Mouse (Mus musculus): ENCODE data around the gene Spef2.
"Not testable (repeated sequence)": the region's sequence is repeated elsewhere in the genome, so short reads cannot be mapped to it uniquely, and the experiment has no call there.

DNA sequence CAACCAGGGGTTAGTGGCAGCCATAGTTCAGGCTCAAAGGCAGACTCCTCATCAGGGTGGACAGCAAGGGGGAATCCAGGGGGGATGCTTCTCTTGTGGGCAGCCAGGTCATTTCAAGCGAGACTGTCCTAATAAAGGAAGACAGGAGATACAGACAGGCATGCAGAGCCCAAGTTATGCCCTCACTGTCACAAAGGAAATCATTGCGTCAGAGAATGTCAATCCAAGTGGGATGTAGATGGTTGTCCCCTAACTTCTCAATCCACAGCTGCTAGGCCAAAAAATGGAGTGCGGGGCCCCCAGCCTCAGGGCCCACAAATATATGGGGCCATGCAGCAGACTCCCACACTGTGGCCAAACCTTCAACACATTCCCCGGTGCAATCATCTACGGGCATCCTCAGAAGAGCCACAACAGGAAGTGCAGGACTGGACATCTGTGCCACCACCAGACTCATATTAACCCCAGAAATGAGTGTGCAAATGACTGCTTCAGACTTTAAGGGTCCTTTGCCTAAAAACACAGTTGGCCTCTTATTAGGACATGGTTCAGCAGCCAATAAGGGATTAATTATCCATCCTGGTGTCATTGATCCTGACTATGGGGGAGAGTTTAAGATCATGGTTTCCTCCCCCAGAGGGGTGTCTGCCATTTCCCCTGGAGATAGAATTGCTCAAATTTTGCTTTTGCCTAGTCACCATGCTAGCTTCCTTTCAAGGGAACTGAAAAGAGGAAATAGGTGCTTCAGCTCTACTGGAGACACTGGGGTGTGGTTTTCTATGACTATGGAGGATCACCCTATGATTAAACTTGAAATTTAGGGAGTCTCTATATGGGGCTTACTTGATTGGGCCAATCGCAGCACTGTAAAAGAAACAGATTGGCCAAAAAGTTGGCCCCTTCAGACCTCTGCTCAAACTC is 25.8 kb upstream of the Spef2 start:
- TF ChIP-seq TCF12 (IDR thresholded peaks at IDR 0.05; ENCODE audit: insufficient read depth, poor library complexity, severe bottlenecking); MAX (IDR thresholded peaks at IDR 0.05; ENCODE audit: low read depth); E2F4 (IDR thresholded peaks at IDR 0.05; ENCODE audit: insufficient read depth); POLR2A (IDR thresholded peaks at IDR 0.05; ENCODE audit: insufficient read length, low read depth); POLR2AphosphoS2 (IDR thresholded peaks at IDR 0.05; ENCODE audit: insufficient read length, low read depth); USF1 (IDR thresholded peaks at IDR 0.05; ENCODE audit: low read depth); MYOD1 (IDR thresholded peaks at IDR 0.05; ENCODE audit: control insufficient read depth in 1 of 3, insufficient read length in 2 of 3, low read depth in 2 of 3); SRF (IDR thresholded peaks at IDR 0.05; ENCODE audit: control insufficient read depth, insufficient read length, low read depth); CEBPB (IDR thresholded peaks at IDR 0.05; ENCODE audit: insufficient read depth, poor library complexity, severe bottlenecking); REST (IDR thresholded peaks at IDR 0.05; ENCODE audit: insufficient read depth, insufficient read length); MYOG (IDR thresholded peaks at IDR 0.05; ENCODE audit: control insufficient read depth in 1 of 3, insufficient read depth in 1 of 3, insufficient read length in 2 of 3, low read depth in 2 of 3): not testable (repeated sequence)

All from myocyte (in vitro differentiated cells).